Mouse (Mus musculus): ENCODE data around the gene Eml3.

GRCm38 (mm10) chr19:8942276-8942964 lies 13.1 kb downstream of the Eml3 start:
- TF ChIP-seq CTCF (IDR thresholded peaks at IDR 0.05; ENCODE audit: insufficient read depth, low read depth, low read length) (no peak), POLR2A (IDR thresholded peaks at IDR 0.05; ENCODE audit: insufficient read depth, low read depth, low read length) (no peak)

Measured in olfactory bulb, adult 2 months (tissue).